Comparison of ENCODE assay signal across 9 mouse cellular contexts in the genomic region with DNA sequence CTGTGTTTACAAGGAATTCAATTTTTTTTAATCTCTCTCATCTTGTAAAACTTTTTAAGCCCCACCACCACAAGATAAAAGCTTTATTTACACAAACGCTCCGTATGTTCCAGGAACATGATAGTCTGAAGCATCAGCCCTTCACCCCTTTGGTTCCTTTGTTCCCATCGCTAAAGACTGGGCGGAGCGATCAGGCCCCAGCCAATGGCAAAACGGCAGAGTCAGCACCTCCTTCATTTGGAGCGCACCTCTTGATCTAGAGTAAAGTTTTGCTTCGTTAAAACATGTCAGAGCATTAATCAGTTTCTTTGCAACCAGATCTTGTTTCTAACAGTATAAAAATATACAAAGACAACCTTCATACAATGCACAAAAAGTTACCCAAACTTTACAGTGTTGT. TPM values are rescaled to one million over a fixed set of nuclear protein-coding genes. Genes with fewer than 3 reads are reported as not detected.
DNase-seq lines count a peak whose midpoint lies in the region; ATAC-seq and TF ChIP-seq lines count a peak whose summit lies in the region.
"Had no signal": no experiment of that assay in that cellular context is flagged by ENCODE, and none has a peak within 500 bp of the region (broad histone marks: within the 10 kb centered on the region; RNA-seq: fewer than 3 reads in every experiment).

No protein-coding gene starts in this region.

- no peaks in the 10 kb centered on the region for H3K9me3 ChIP-seq in forebrain, embryonic 11.5 days (ENCODE audit: control insufficient read depth, low read length)
- H3K9me3 ChIP-seq in forebrain, embryonic 15.5 days: no peaks in the 10 kb centered on the region
- no peaks in the 10 kb centered on the region for H3K9me3 ChIP-seq in G1E (replicated peaks)
- no peaks in the 10 kb centered on the region for H3K9me3 ChIP-seq in forebrain, embryonic 16.5 days (ENCODE audit: control insufficient read depth, low read length)
- no peaks in the 10 kb centered on the region for H3K9me3 ChIP-seq in limb, embryonic 11.5 days (ENCODE audit: control insufficient read depth, low read length)

- no peaks in the 10 kb centered on the region for H3K27me3 ChIP-seq in forebrain, embryonic 11.5 days (ENCODE audit: control insufficient read depth, insufficient read depth, low read length)
- H3K27me3 ChIP-seq in forebrain, embryonic 15.5 days: no peaks in the 10 kb centered on the region
- H3K27me3 ChIP-seq in G1E (ENCODE audit: insufficient read depth, low read length): peaks cover 36% of the 10 kb centered on the region
- no peaks in the 10 kb centered on the region for H3K27me3 ChIP-seq in forebrain, embryonic 16.5 days (replicated peaks; ENCODE audit: control insufficient read depth, insufficient read depth, low read length)
- H3K27me3 ChIP-seq in limb, embryonic 11.5 days (ENCODE audit: control insufficient read depth, insufficient read depth, low read length): no peaks in the 10 kb centered on the region

- H3K27ac ChIP-seq in forebrain, embryonic 11.5 days (ENCODE audit: low read depth, low read length): no peak overlapping the region
- H3K27ac ChIP-seq in forebrain, embryonic 15.5 days (replicated peaks): no peak overlapping the region
- H3K27ac ChIP-seq in forebrain, embryonic 16.5 days (ENCODE audit: low read length): no peak overlapping the region
- no peak overlapping the region for H3K27ac ChIP-seq in limb, embryonic 11.5 days (replicated peaks; ENCODE audit: low read depth, low read length)

- no peak overlapping the region for H3K9ac ChIP-seq in forebrain, embryonic 11.5 days (ENCODE audit: low read length)
- no peak overlapping the region for H3K9ac ChIP-seq in forebrain, embryonic 15.5 days (replicated peaks)
- H3K9ac ChIP-seq in forebrain, embryonic 16.5 days (replicated peaks; ENCODE audit: low read depth, low read length): no peak overlapping the region
- no peak overlapping the region for H3K9ac ChIP-seq in limb, embryonic 11.5 days (ENCODE audit: low read length)

- peak overlapping the region; percentile 11; the same call in 1 of the 2 replicates for H3K4me2 ChIP-seq in forebrain, embryonic 11.5 days (ENCODE audit: low read depth, low read length, severe bottlenecking)
- no peak overlapping the region for H3K4me2 ChIP-seq in forebrain, embryonic 15.5 days (replicated peaks)
- peak overlapping the region; percentile 11 for H3K4me2 ChIP-seq in forebrain, embryonic 16.5 days (ENCODE audit: low read length)
- H3K4me2 ChIP-seq in limb, embryonic 11.5 days (ENCODE audit: low read depth, severe bottlenecking): no peak overlapping the region

- H3K4me3 ChIP-seq in forebrain, embryonic 11.5 days (ENCODE audit: low read depth, low read length): no peak overlapping the region
- no peak overlapping the region for H3K4me3 ChIP-seq in forebrain, embryonic 15.5 days
- no peak overlapping the region for H3K4me3 ChIP-seq in G1E (ENCODE audit: low read depth, low read length)
- H3K4me3 ChIP-seq in forebrain, embryonic 16.5 days (replicated peaks; ENCODE audit: low read length): no peak overlapping the region
- H3K4me3 ChIP-seq in limb, embryonic 11.5 days (ENCODE audit: low read depth, low read length): no peak overlapping the region

- DNase-seq in forebrain, embryonic 11.5 days (ENCODE audit: low spot score): no peak
- peak; percentile 28 for DNase-seq in G1E (ENCODE audit: low spot score)
- DNase-seq in limb, embryonic 11.5 days (ENCODE audit: low spot score): peak; percentile 38
- DNase-seq in neural tube, embryonic 10.5 days (ENCODE audit: extremely low spot score, low spot score): peak; percentile 28
- DNase-seq in frontal cortex, postnatal 36 days (ENCODE audit: low spot score in 2 of 2): no peak
- DNase-seq in Muller cell, postnatal 12 days (ENCODE audit: inconsistent ontology term): no peak

- H3K36me3 ChIP-seq in forebrain, embryonic 11.5 days (ENCODE audit: control insufficient read depth, insufficient read depth, low read length): no peaks in the 10 kb centered on the region
- no peaks in the 10 kb centered on the region for H3K36me3 ChIP-seq in forebrain, embryonic 15.5 days
- H3K36me3 ChIP-seq in G1E (replicated peaks): no peaks in the 10 kb centered on the region
- H3K36me3 ChIP-seq in forebrain, embryonic 16.5 days (ENCODE audit: control insufficient read depth, insufficient read depth): no peaks in the 10 kb centered on the region
- no peaks in the 10 kb centered on the region for H3K36me3 ChIP-seq in limb, embryonic 11.5 days (ENCODE audit: control insufficient read depth, insufficient read depth, low read length)

- no peaks in the 10 kb centered on the region for H3K4me1 ChIP-seq in forebrain, embryonic 11.5 days (replicated peaks; ENCODE audit: control insufficient read depth, insufficient read depth, low read length)
- H3K4me1 ChIP-seq in forebrain, embryonic 15.5 days: no peaks in the 10 kb centered on the region
- peaks cover 7% of the 10 kb centered on the region; the same call in 1 of the 2 replicates for H3K4me1 ChIP-seq in G1E (ENCODE audit: insufficient read depth, low read depth, low read length)
- H3K4me1 ChIP-seq in forebrain, embryonic 16.5 days (replicated peaks; ENCODE audit: control insufficient read depth, insufficient read depth, low read length): no peaks in the 10 kb centered on the region
- H3K4me1 ChIP-seq in limb, embryonic 11.5 days (ENCODE audit: control insufficient read depth, insufficient read depth, low read length): no peaks in the 10 kb centered on the region

- no peak for ATAC-seq in forebrain, embryonic 11.5 days (replicated peaks; ENCODE audit: low FRiP score)
- ATAC-seq in forebrain, embryonic 15.5 days (replicated peaks): no peak
- ATAC-seq in G1E (ENCODE audit: extremely low read depth, insufficient number of reproducible peaks, low FRiP score, poor library complexity, severe bottlenecking): peak; percentile 60
- ATAC-seq in forebrain, embryonic 16.5 days: no peak
- ATAC-seq in limb, embryonic 11.5 days (ENCODE audit: insufficient number of reproducible peaks, low FRiP score, low TSS enrichment, low read depth): no peak

- TF ChIP-seq CTCF in G1E (IDR thresholded peaks at IDR 0.05; ENCODE audit: low read depth, low read length): no peak

- WGBS in forebrain, embryonic 11.5 days: 14% methylated on average over 8 of the region's 8 CpGs
- WGBS in forebrain, embryonic 15.5 days: 9% methylated on average over 8 of the region's 8 CpGs
- 8% methylated on average over 8 of the region's 8 CpGs for WGBS in forebrain, embryonic 16.5 days
- WGBS in limb, embryonic 11.5 days: 11% methylated on average over 8 of the region's 8 CpGs

RNA-seq across cellular contexts. Expression of a gene that starts 13.2 kb away (rescaled TPM):
- polyA plus RNA-seq in forebrain, embryonic 11.5 days (2014; fragmentation: Nextera tagmentation; extraction: Ambion mirVana): not detected in 2 replicates
- polyA plus RNA-seq in forebrain, embryonic 15.5 days (2015; fragmentation: Nextera tagmentation; extraction: Ambion mirVana): not detected in 2 replicates
- total RNA-seq in G1E (2014; fragmentation: Nextera tagmentation): not detected in 2 replicates
- total RNA-seq in G1E (2017): not detected in 2 replicates
- polyA plus RNA-seq in G1E (2012): 11.5 and 17.8 TPM in 2 replicates
- polyA plus RNA-seq in forebrain, embryonic 16.5 days (2015; fragmentation: Nextera tagmentation; extraction: Ambion mirVana): not detected in 2 replicates
- polyA plus RNA-seq in limb, embryonic 11.5 days (2014; fragmentation: Nextera tagmentation; extraction: Ambion mirVana): not detected in 2 replicates
- total RNA-seq: heart, postnatal 10 days had no signal

RNA-seq across cellular contexts. Expression of a gene that starts 31.2 kb away (rescaled TPM):
- 71.9 and 79.9 TPM in 2 replicates for polyA plus RNA-seq in forebrain, embryonic 11.5 days (2014; fragmentation: Nextera tagmentation; extraction: Ambion mirVana)
- polyA plus RNA-seq in forebrain, embryonic 15.5 days (2015; fragmentation: Nextera tagmentation; extraction: Ambion mirVana): 190 and 195 TPM in 2 replicates
- total RNA-seq in G1E (2014; fragmentation: Nextera tagmentation) (40.1 and 52.3 TPM in 2 replicates), G1E (2017) (61.6 and 64.6 TPM in 2 replicates)
- polyA plus RNA-seq in G1E (2012): 9.2 and 10.6 TPM in 2 replicates
- 174 and 198 TPM in 2 replicates for polyA plus RNA-seq in forebrain, embryonic 16.5 days (2015; fragmentation: Nextera tagmentation; extraction: Ambion mirVana)
- polyA plus RNA-seq in limb, embryonic 11.5 days (2014; fragmentation: Nextera tagmentation; extraction: Ambion mirVana): 75.6 and 80.5 TPM in 2 replicates

RNA-seq across cellular contexts. Expression of a gene that starts 31.2 kb away (rescaled TPM):
- 142 and 143 TPM in 2 replicates for polyA plus RNA-seq in forebrain, embryonic 11.5 days (2014; fragmentation: Nextera tagmentation; extraction: Ambion mirVana)
- polyA plus RNA-seq in forebrain, embryonic 15.5 days (2015; fragmentation: Nextera tagmentation; extraction: Ambion mirVana): 195 and 199 TPM in 2 replicates
- total RNA-seq in G1E (2014; fragmentation: Nextera tagmentation): 128 and 149 TPM in 2 replicates
- 31.5 and 42.8 TPM in 2 replicates for total RNA-seq in G1E (2017)
- polyA plus RNA-seq in G1E (2012): 112 and 146 TPM in 2 replicates
- polyA plus RNA-seq in forebrain, embryonic 16.5 days (2015; fragmentation: Nextera tagmentation; extraction: Ambion mirVana): 188 and 191 TPM in 2 replicates
- 167 and 172 TPM in 2 replicates for polyA plus RNA-seq in limb, embryonic 11.5 days (2014; fragmentation: Nextera tagmentation; extraction: Ambion mirVana)

Comparison
In these comparisons a context has a peak if more than half of its experiments do, and no peak if none do; other contexts are left out.
1. H3K4me2 ChIP-seq: peak in forebrain, embryonic 11.5 days (single experiment) and forebrain, embryonic 16.5 days (single experiment); none in forebrain, embryonic 15.5 days (single experiment) and limb, embryonic 11.5 days (single experiment).
2. DNase-seq: peak in G1E (single experiment), limb, embryonic 11.5 days (single experiment) and neural tube, embryonic 10.5 days (single experiment); none in forebrain, embryonic 11.5 days (single experiment), frontal cortex, postnatal 36 days (0 of 2) and Muller cell, postnatal 12 days (single experiment).
3. RNA of a gene that starts 13.2 kb away (polyA plus RNA-seq): 11.5 to 17.8 TPM in G1E; not detected in forebrain, embryonic 11.5 days, not detected in forebrain, embryonic 15.5 days, not detected in forebrain, embryonic 16.5 days and not detected in limb, embryonic 11.5 days; every median in the first group is over 10 times any median in the second.